17 mouse cellular contexts compared by ENCODE assay signal in genomic region chr5:121547084-121547483, GRCm38 (mm10). TPM values are rescaled to one million over a fixed set of nuclear protein-coding genes. Genes with fewer than 3 reads are reported as not detected.
A peak's percentile ranks its signal among the peaks of the same experiment; 100 is the strongest.
DNase-seq lines count a peak whose midpoint lies in the region; ATAC-seq lines count a peak whose summit lies in the region.
"Had no signal": no experiment of that assay in that cellular context is flagged by ENCODE, and none has a peak within 500 bp of the region (broad histone marks: within the 10 kb centered on the region; RNA-seq: fewer than 3 reads in every experiment).

No protein-coding gene starts in this region.

- no peaks in the 10 kb centered on the region for H3K9me3 ChIP-seq in forebrain, embryonic 10.5 days
- H3K9me3 ChIP-seq in forebrain, embryonic 15.5 days = no peaks in the 10 kb centered on the region
- 0 out of 2 replicates have a peak, but pooled peaks cover 5% of the 10 kb centered on the region for H3K9me3 ChIP-seq in limb, embryonic 13.5 days
- no peaks in the 10 kb centered on the region for H3K9me3 ChIP-seq in limb, embryonic 10.5 days (replicated peaks)
- H3K9me3 ChIP-seq in liver, embryonic 12.5 days (replicated peaks) = no peaks in the 10 kb centered on the region

- no peaks in the 10 kb centered on the region for H3K36me3 ChIP-seq in forebrain, embryonic 10.5 days (replicated peaks)
- H3K36me3 ChIP-seq in forebrain, embryonic 15.5 days = no peaks in the 10 kb centered on the region
- H3K36me3 ChIP-seq in limb, embryonic 13.5 days = no peaks in the 10 kb centered on the region
- H3K36me3 ChIP-seq in limb, embryonic 10.5 days = peaks cover 3% of the 10 kb centered on the region; the same call in 1 of the 2 replicates
- H3K36me3 ChIP-seq in liver, embryonic 12.5 days = 0 out of 2 replicates have a peak, but pooled peaks cover 4% of the 10 kb centered on the region

- no peak for DNase-seq in forebrain, embryonic 10.5 days (ENCODE audit: extremely low spot score, low spot score)
- DNase-seq in limb, embryonic 10.5 days (ENCODE audit: low spot score) = no peak
- DNase-seq in urinary bladder, postnatal 36 days (ENCODE audit: low spot score in 2 of 2) = no peak

- no peak overlapping the region for H3K9ac ChIP-seq in forebrain, embryonic 15.5 days (replicated peaks)
- no peak overlapping the region for H3K9ac ChIP-seq in limb, embryonic 13.5 days
- H3K9ac ChIP-seq in liver, embryonic 12.5 days = peak overlapping the region; percentile 92

- H3K27me3 ChIP-seq in forebrain, embryonic 10.5 days (ENCODE audit: poor library complexity, severe bottlenecking) = no peaks in the 10 kb centered on the region
- no peaks in the 10 kb centered on the region for H3K27me3 ChIP-seq in forebrain, embryonic 15.5 days
- H3K27me3 ChIP-seq in limb, embryonic 13.5 days = no peaks in the 10 kb centered on the region
- no peaks in the 10 kb centered on the region for H3K27me3 ChIP-seq in limb, embryonic 10.5 days (ENCODE audit: low read depth, poor library complexity, severe bottlenecking)
- H3K27me3 ChIP-seq in liver, embryonic 12.5 days (replicated peaks) = no peaks in the 10 kb centered on the region

- no peak overlapping the region for H3K27ac ChIP-seq in forebrain, embryonic 10.5 days
- H3K27ac ChIP-seq in forebrain, embryonic 15.5 days (replicated peaks) = no peak overlapping the region
- H3K27ac ChIP-seq in limb, embryonic 13.5 days = no peak overlapping the region
- no peak overlapping the region for H3K27ac ChIP-seq in limb, embryonic 10.5 days
- H3K27ac ChIP-seq in liver, embryonic 12.5 days = peak overlapping the region; percentile 93

- 97% methylated on average over 3 of the region's 3 CpGs for WGBS in forebrain, embryonic 10.5 days
- 93% methylated on average over 3 of the region's 3 CpGs for WGBS in forebrain, embryonic 15.5 days
- 94% methylated on average over 3 of the region's 3 CpGs for whole genome bisulfite sequencing in limb, embryonic 13.5 days
- 94% methylated on average over 3 of the region's 3 CpGs for WGBS in limb, embryonic 10.5 days
- 66% methylated on average over 3 of the region's 3 CpGs for WGBS in liver, embryonic 12.5 days (ENCODE audit: insufficient replicate concordance)

- no peak overlapping the region for H3K4me2 ChIP-seq in forebrain, embryonic 15.5 days (replicated peaks)
- peak overlapping the region; percentile 87; the same call in 1 of the 2 replicates for H3K4me2 ChIP-seq in limb, embryonic 13.5 days (replicated peaks)
- H3K4me2 ChIP-seq in liver, embryonic 12.5 days = peak overlapping the region; percentile 74

- peaks cover 34% of the 10 kb centered on the region for H3K4me1 ChIP-seq in forebrain, embryonic 10.5 days
- peaks cover 35% of the 10 kb centered on the region for H3K4me1 ChIP-seq in forebrain, embryonic 15.5 days
- H3K4me1 ChIP-seq in limb, embryonic 13.5 days = peaks cover 20% of the 10 kb centered on the region
- H3K4me1 ChIP-seq in limb, embryonic 10.5 days = peaks cover 22% of the 10 kb centered on the region
- H3K4me1 ChIP-seq in liver, embryonic 12.5 days = peaks cover 46% of the 10 kb centered on the region

- ATAC-seq in forebrain, embryonic 15.5 days (replicated peaks) = no peak
- ATAC-seq in limb, embryonic 13.5 days (ENCODE audit: low FRiP score, low read depth) = no peak
- ATAC-seq in liver, embryonic 12.5 days = peak; percentile 56; the same call in 1 of the 2 replicates
- ATAC-seq in megakaryocyte progenitor cell, adult 5-6 weeks (replicated peaks; ENCODE audit: poor library complexity) = no peak
- ATAC-seq: activated CD4-positive, CD25-positive, alpha-beta regulatory T cell, adult 4 months; Patski had no signal

- peak overlapping the region; percentile 100 for H3K4me3 ChIP-seq in forebrain, embryonic 10.5 days
- H3K4me3 ChIP-seq in forebrain, embryonic 15.5 days = no peak overlapping the region
- no peak overlapping the region for H3K4me3 ChIP-seq in limb, embryonic 13.5 days
- H3K4me3 ChIP-seq in limb, embryonic 10.5 days = no peak overlapping the region; the same call in 1 of the 2 replicates
- peak overlapping the region; percentile 81; the same call in 1 of the 2 replicates for H3K4me3 ChIP-seq in liver, embryonic 12.5 days

RNA-seq across cellular contexts. Expression of gene Mapkapk5, which starts 1.4 kb away (rescaled TPM):
- 47.3 and 53.1 TPM in 2 replicates for polyA plus RNA-seq in forebrain, embryonic 10.5 days (2016; fragmentation: Nextera tagmentation; extraction: Ambion mirVana)
- polyA plus RNA-seq in forebrain, embryonic 15.5 days (2015; fragmentation: Nextera tagmentation; extraction: Ambion mirVana) = 57.1 and 61.9 TPM in 2 replicates
- polyA plus RNA-seq in limb, embryonic 13.5 days (2015; fragmentation: Nextera tagmentation; extraction: Ambion mirVana) = 59.0 and 60.5 TPM in 2 replicates
- polyA plus RNA-seq in limb, embryonic 10.5 days (2016; fragmentation: Nextera tagmentation; extraction: Ambion mirVana) = 50.3 and 60.3 TPM in 2 replicates
- 33.6 and 35.8 TPM in 2 replicates for polyA plus RNA-seq in liver, embryonic 12.5 days (2016; fragmentation: Nextera tagmentation; extraction: Ambion mirVana)
- 102 TPM in 2 replicates for total RNA-seq in megakaryocyte progenitor cell, adult 5-6 weeks (2015)
- 115 and 127 TPM in 2 replicates for total RNA-seq in megakaryocyte progenitor cell, adult 5-6 weeks (2017)

RNA-seq across cellular contexts. Expression of gene Adam1a, which starts 1.8 kb away (rescaled TPM):
- 1.1 TPM in 2 replicates for polyA plus RNA-seq in forebrain, embryonic 10.5 days (2016; fragmentation: Nextera tagmentation; extraction: Ambion mirVana)
- polyA plus RNA-seq in forebrain, embryonic 15.5 days (2015; fragmentation: Nextera tagmentation; extraction: Ambion mirVana) = 3.7 and 3.8 TPM in 2 replicates
- 2.1 TPM in 2 replicates for polyA plus RNA-seq in limb, embryonic 13.5 days (2015; fragmentation: Nextera tagmentation; extraction: Ambion mirVana)
- 0.90 and 1.3 TPM in 2 replicates for polyA plus RNA-seq in limb, embryonic 10.5 days (2016; fragmentation: Nextera tagmentation; extraction: Ambion mirVana)
- polyA plus RNA-seq in liver, embryonic 12.5 days (2016; fragmentation: Nextera tagmentation; extraction: Ambion mirVana) = 0.26 and 0.54 TPM in 2 replicates
- 1.5 and 2.0 TPM in 2 replicates for total RNA-seq in megakaryocyte progenitor cell, adult 5-6 weeks (2015)
- total RNA-seq in megakaryocyte progenitor cell, adult 5-6 weeks (2017) = 1.2 and 2.3 TPM in 2 replicates

RNA-seq across cellular contexts. Expression of gene Gm42878, which starts 1.8 kb away (rescaled TPM):
- polyA plus RNA-seq in forebrain, embryonic 10.5 days (2016; fragmentation: Nextera tagmentation; extraction: Ambion mirVana) = not detected in 2 replicates
- polyA plus RNA-seq in forebrain, embryonic 15.5 days (2015; fragmentation: Nextera tagmentation; extraction: Ambion mirVana) = not detected in 2 replicates
- polyA plus RNA-seq in limb, embryonic 13.5 days (2015; fragmentation: Nextera tagmentation; extraction: Ambion mirVana) = not detected in 2 replicates
- polyA plus RNA-seq in limb, embryonic 10.5 days (2016; fragmentation: Nextera tagmentation; extraction: Ambion mirVana) = not detected in 2 replicates
- polyA plus RNA-seq in liver, embryonic 12.5 days (2016; fragmentation: Nextera tagmentation; extraction: Ambion mirVana) = not detected in 2 replicates
- not detected in 2 replicates for total RNA-seq in megakaryocyte progenitor cell, adult 5-6 weeks (2015)
- 0.08 TPM in 1 of 2 replicates, not detected in the other for total RNA-seq in megakaryocyte progenitor cell, adult 5-6 weeks (2017)
- total RNA-seq: adrenal gland, postnatal 4 days; gastrocnemius, postnatal 10 days; heart, adult 18-20 months; heart, postnatal 10 days; layer of hippocampus, postnatal 10 days; left cerebral cortex, postnatal 25 days; neutrophil, adult 5-6 weeks had no signal
- polyA plus RNA-seq: activated CD4-positive, CD25-positive, alpha-beta regulatory T cell, adult 4 months; midbrain, embryonic 14.5 days had no signal

RNA-seq across cellular contexts. Expression of gene Adam1b, which starts 43.8 kb away (rescaled TPM):
- not detected in 2 replicates for polyA plus RNA-seq in forebrain, embryonic 10.5 days (2016; fragmentation: Nextera tagmentation; extraction: Ambion mirVana)
- 0.08 TPM in 1 of 2 replicates, not detected in the other for polyA plus RNA-seq in forebrain, embryonic 15.5 days (2015; fragmentation: Nextera tagmentation; extraction: Ambion mirVana)
- not detected in 2 replicates for polyA plus RNA-seq in limb, embryonic 13.5 days (2015; fragmentation: Nextera tagmentation; extraction: Ambion mirVana)
- not detected in 2 replicates for polyA plus RNA-seq in limb, embryonic 10.5 days (2016; fragmentation: Nextera tagmentation; extraction: Ambion mirVana)
- not detected in 2 replicates for polyA plus RNA-seq in liver, embryonic 12.5 days (2016; fragmentation: Nextera tagmentation; extraction: Ambion mirVana)
- 0.05 TPM in 1 of 2 replicates, not detected in the other for total RNA-seq in megakaryocyte progenitor cell, adult 5-6 weeks (2015)
- total RNA-seq in megakaryocyte progenitor cell, adult 5-6 weeks (2017) = 0.25 TPM in 1 of 2 replicates, not detected in the other
- total RNA-seq: adrenal gland, postnatal 4 days; gastrocnemius, postnatal 10 days; heart, adult 18-20 months; heart, postnatal 10 days; neutrophil, adult 5-6 weeks had no signal
- polyA plus RNA-seq: activated CD4-positive, CD25-positive, alpha-beta regulatory T cell, adult 4 months had no signal

RNA-seq across cellular contexts. Expression of gene Aldh2, which starts 46.5 kb away (rescaled TPM):
- polyA plus RNA-seq in forebrain, embryonic 10.5 days (2016; fragmentation: Nextera tagmentation; extraction: Ambion mirVana) = 125 TPM in 2 replicates
- polyA plus RNA-seq in forebrain, embryonic 15.5 days (2015; fragmentation: Nextera tagmentation; extraction: Ambion mirVana) = 97.5 and 97.8 TPM in 2 replicates
- 255 and 260 TPM in 2 replicates for polyA plus RNA-seq in limb, embryonic 13.5 days (2015; fragmentation: Nextera tagmentation; extraction: Ambion mirVana)
- 153 and 163 TPM in 2 replicates for polyA plus RNA-seq in limb, embryonic 10.5 days (2016; fragmentation: Nextera tagmentation; extraction: Ambion mirVana)
- polyA plus RNA-seq in liver, embryonic 12.5 days (2016; fragmentation: Nextera tagmentation; extraction: Ambion mirVana) = 143 and 146 TPM in 2 replicates
- 96.3 and 108 TPM in 2 replicates for total RNA-seq in megakaryocyte progenitor cell, adult 5-6 weeks (2015)
- total RNA-seq in megakaryocyte progenitor cell, adult 5-6 weeks (2017) = 388 and 445 TPM in 2 replicates

Comparison
In these comparisons a context has a peak if more than half of its experiments do, and no peak if none do; other contexts are left out.
1. H3K4me3 ChIP-seq: peak in forebrain, embryonic 10.5 days (single experiment) and liver, embryonic 12.5 days (single experiment); none in forebrain, embryonic 15.5 days (single experiment), limb, embryonic 13.5 days (single experiment) and limb, embryonic 10.5 days (single experiment).